Mouse (Mus musculus): Measurements from ENCODE around the gene Ece2.
"Not testable (repeated sequence)": the region's sequence is repeated elsewhere in the genome, so short reads cannot be mapped to it uniquely, and the experiment has no call there.

Gene Ece2

DNA sequence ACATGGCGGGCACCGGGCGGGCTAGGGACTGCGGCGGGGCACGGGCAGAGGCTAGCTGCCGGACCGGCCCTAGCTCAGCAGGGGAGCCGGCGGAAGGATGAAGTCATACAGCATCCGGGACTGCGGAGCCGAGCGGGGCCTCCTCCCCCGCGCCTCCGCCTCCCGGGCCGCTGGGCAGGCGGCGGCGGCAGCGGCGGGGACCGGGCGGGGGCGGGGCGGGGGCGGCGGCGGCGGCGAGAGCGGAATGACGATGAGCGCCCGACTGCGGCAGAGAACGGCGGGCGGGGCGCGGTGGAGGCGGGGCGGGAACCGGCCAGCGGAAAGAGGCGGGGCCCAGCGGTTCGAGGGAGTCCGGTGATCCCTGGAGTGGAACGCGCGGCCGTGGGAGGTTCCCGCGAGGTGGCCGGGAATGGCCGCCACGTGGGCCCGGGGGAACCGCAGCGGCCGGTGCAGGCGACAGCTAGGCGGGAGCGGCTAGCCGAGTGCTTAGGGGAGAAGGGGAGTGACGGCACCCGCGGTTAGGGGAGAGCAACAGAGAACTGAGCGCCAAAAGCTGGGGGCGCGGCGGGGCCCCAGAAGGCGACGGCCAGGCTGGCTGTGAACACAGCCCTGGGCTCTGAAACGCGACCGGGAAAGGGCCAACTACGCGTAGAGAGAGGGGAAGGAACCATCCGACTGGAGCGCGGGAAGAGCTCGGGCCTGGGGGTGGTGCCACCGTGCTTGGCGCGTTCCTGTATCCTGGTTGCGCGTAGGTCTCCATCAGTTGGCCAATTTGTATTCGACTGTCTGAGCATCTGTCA, 8.2 kb upstream of the Ece2 start, which contains the start of gene Camk2n2:
TSS of gene Camk2n2 (minus strand) at position 97 of the 800 bp plus-strand sequence.
- in situ Hi-C loops (cut with MboI; ENCODE audit: low pct_unique_long_range_greater_than_20kb in 1 of 2, low sequenced_read_pairs in 2 of 2, unreplicated experiment in 1 of 2) = no loop called here

DNA sequence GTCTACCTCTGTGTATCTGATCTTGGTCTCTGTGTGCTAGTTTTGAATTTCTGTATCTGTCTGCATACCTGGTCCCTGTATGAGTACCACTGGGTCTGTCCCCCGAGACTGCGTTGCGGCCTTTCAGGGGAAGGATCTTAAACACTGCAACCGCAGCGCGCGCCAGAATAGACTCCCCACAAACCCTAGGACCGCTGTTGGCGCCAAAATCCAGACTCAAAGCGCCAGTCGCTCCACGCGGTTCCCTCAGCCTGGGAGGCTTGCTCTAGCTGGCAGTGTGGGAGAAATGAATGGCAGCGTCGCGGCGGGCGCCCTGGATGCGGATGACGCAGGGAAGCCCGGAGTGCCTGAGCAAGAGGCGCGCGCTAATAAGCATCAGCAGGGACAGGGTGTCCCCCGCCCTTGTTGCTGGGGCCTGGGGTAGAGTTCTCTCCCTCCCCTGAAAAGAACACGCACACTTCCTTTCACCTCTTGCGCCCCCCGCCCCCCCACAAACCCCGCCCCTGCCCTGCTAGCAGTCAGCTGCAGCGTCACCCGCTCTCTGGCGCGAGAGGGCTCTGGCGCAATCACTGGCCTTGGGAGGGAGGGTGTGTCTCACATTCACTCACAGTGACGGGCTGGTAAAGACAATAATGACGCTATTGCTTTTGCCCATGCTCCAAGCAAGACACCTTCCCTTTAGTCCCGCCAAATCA, 7.5 kb upstream of the Ece2 start:
- in situ Hi-C loops (cut with MboI; ENCODE audit: low pct_unique_long_range_greater_than_20kb in 1 of 2, low sequenced_read_pairs in 2 of 2, unreplicated experiment in 1 of 2) = no loop called here

DNA sequence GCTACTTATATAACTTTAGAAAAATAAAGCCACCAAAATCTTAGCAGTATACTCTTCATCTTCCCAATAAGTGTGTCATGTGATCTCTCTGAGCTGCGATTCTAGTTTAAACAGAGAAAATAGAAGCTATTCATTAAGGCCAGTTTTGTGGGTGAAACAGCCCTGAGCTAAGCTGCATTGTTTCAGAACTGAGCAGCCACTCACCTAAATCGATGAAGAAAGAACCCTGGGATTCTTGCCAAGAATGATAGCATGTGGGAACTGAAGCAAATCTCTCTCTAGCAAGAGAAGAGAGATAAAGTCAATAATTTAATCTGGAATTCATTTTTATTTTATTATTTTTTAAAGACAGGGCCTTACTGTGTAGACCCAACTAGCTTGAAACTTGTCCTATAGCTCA, 6.4 kb upstream of the Ece2 start:
- in situ Hi-C loops (cut with MboI; ENCODE audit: low pct_unique_long_range_greater_than_20kb in 1 of 2, low sequenced_read_pairs in 2 of 2, unreplicated experiment in 1 of 2) = no loop called here

DNA sequence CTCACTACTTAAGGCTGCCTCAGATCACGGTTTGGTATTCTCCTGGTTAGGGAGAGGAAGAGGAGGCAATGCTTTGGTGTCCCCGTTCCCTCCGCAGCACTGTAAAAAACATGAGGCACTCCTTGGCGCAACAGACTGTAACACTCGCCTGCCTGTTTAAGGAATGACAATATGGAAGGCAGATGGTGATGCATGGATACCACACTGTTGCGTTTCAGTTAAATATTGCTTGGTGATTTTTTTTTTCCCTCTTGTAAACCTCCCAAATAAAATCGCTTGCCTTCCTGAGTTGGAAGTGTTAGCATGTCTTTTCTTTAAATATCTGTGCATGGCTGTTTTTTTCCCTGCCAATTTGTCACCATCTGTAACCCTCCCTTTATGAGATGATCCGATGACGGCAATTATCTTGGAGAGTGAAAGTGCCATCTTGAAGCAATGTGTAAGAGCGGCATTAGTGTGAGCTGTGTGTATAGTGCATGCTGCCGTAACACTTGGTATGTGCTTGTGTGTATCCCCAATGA, 697 bp upstream of the Ece2 start:
- in situ Hi-C loops (cut with MboI; ENCODE audit: low pct_unique_long_range_greater_than_20kb in 1 of 2, low sequenced_read_pairs in 2 of 2, unreplicated experiment in 1 of 2) = no loop called here

DNA sequence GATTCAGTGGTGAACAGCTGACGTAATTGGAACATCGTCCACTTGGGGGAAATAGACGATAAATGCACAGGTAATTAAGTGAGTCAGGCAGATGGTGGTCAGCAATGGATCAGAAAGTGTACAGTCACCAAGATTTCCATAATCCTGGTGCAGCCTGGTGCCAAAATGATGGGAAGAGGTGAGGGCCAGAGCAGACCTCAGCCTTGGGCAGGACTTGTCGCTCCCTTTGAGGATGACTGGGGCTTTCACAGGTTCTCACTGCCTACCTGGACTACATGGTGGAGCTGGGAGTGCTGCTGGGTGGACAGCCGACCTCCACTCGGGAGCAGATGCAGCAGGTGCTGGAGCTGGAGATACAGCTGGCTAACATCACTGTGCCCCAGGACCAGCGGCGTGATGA, 7.8 kb downstream of the Ece2 start:
- in situ Hi-C loops (cut with MboI; ENCODE audit: low pct_unique_long_range_greater_than_20kb in 1 of 2, low sequenced_read_pairs in 2 of 2, unreplicated experiment in 1 of 2) = no loop called here

DNA sequence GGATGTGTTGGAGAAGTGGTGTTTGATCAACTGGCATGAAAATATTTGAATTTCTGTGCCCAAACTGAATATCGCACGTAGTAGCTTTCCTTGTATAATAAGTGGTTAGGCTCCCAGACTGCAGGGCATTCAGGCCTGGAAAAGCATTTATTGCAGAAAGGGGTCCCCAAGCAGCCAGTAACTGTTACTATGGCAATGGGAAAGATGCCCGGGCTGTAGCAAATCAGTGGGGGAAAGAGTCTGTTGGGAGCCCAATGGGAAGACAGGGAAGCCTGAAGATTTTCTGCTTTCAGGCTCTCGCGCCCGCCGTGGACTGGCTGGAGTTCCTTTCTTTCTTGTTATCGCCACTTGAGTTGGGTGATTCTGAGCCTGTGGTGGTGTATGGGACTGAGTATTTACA, 8.7 kb downstream of the Ece2 start:
- in situ Hi-C loops (cut with MboI; ENCODE audit: low pct_unique_long_range_greater_than_20kb in 1 of 2, low sequenced_read_pairs in 2 of 2, unreplicated experiment in 1 of 2) = no loop called here

DNA sequence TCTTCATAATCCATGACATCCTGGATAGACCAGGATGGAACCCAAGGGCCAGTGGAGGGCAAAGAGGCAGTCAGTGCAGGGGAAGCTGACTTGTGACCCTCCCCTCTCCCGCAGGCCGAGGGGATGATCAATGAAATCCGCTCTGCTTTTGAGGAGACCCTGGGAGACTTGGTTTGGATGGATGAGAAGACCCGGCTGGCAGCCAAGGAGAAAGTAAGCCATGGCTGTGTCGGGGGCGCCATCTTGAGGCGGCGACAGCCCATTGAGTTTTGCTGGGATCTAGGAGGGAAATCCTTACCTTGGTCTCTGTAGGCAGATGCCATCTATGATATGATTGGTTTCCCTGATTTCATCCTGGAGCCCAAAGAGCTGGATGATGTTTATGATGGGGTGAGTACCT, 12.5 kb downstream of the Ece2 start:
- in situ Hi-C loops (cut with MboI; ENCODE audit: low pct_unique_long_range_greater_than_20kb in 1 of 2, low sequenced_read_pairs in 2 of 2, unreplicated experiment in 1 of 2) = loop anchor here in 1 of 2 experiments (10.0 kb wide), 1 partner anchor 137 kb away; no protein-coding TSS in a partner anchor

DNA sequence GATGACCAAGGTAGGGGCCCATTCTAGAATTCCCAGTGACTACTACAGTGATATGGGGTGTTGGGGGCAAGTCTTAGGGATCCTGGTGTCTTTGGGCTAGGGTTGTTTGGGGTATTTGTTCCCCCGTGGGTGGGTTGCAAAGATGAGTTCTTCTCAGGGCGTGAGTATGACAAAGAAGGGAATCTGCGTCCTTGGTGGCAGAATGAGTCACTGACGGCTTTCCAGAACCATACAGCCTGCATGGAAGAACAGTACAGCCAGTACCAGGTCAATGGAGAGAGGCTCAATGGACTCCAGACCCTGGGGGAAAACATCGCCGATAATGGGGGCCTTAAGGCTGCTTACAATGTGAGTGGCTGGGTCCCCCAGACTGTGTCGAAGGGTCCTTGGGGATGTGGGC, 14.3 kb downstream of the Ece2 start:
- in situ Hi-C loops (cut with MboI; ENCODE audit: low pct_unique_long_range_greater_than_20kb in 1 of 2, low sequenced_read_pairs in 2 of 2, unreplicated experiment in 1 of 2) = loop anchor here in 1 of 2 experiments (10.0 kb wide), 1 partner anchor 139 kb away; no protein-coding TSS in a partner anchor

DNA sequence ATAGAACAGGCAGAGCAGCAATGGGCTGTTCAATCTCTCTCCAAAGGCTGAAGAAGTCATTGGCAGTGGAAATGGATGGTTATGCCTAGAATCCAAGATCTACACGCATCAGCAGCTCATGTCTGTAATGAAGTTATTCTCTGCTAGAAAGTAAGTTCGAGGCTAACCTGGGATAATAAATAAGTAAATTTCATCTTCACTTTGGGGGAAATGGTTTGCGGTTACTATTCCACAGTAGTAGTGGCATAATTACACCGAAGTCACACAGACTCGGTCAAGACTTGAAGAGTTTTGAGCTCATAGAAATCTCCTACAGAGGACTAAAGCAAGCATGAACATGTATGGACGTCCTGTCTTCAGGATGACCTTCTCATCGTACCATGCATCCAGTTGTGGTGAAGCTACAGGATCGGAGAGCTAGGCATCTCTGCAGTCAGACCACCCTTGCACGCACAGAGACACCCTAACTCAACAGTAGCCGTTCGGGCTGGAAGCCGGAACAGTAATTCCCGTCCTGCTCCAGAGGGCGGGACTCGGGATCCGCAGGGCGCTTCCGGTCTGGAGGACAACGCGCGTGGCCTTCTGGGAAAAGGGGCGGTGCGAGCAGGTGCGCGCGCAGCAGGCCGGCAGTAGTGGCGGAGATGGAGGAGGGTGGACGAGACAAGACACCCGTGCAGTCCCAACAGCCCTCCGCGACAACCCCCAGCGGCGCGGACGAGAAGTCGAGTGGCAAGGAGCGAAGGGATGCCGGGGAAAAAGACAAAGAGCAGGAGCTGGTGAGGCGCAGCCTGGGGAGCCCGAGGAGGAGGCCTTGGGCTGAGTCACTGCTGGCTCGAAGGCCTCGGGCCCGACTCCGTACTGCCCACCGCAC, 21.7 kb downstream of the Ece2 start, which contains the start of gene Psmd2:
TSS of gene Psmd2 (plus strand) at position 577 of the 871 bp plus-strand sequence.
- in situ Hi-C loops (cut with MboI; ENCODE audit: low pct_unique_long_range_greater_than_20kb in 1 of 2, low sequenced_read_pairs in 2 of 2, unreplicated experiment in 1 of 2) = no loop called here

DNA sequence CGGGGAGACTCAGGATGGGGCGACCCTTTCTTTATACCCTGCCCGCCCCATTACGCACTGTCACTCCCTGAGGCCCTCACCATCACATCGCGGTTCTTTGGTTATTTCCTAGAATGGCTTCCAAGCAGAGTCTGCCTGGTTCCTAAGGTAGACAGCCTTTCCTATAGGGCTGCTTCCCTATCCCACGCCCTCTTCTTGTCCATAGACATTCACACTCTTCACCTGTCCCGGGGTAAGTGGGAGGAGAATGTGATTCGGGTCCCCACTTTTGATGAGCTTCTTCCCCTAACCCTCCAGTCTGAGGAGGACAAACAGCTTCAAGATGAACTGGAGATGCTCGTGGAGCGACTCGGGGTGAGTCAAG, 22.3 kb downstream of the Ece2 start:
- in situ Hi-C loops (cut with MboI; ENCODE audit: low pct_unique_long_range_greater_than_20kb in 1 of 2, low sequenced_read_pairs in 2 of 2, unreplicated experiment in 1 of 2) = no loop called here

DNA sequence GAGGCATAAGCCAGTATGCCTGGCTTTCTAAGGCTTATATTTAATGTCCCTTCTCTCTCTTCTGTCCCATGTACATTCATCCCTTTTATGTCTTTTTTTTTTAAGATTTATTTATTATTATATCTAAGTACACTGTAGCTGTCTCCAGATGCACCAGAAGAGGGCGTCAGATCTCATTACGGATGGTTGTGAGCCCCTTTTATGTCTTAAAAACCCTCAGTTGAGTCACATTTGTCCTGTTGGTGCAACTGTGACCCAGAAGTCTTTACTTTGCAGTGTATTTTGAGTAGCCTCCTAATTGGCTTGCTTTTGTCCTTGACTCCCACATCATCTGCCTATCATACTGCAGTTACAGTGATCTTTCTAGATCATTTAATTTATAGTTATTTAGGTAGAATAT, 23.7 kb downstream of the Ece2 start:
- in situ Hi-C loops (cut with MboI; ENCODE audit: low pct_unique_long_range_greater_than_20kb in 1 of 2, low sequenced_read_pairs in 2 of 2, unreplicated experiment in 1 of 2) = no loop called here

DNA sequence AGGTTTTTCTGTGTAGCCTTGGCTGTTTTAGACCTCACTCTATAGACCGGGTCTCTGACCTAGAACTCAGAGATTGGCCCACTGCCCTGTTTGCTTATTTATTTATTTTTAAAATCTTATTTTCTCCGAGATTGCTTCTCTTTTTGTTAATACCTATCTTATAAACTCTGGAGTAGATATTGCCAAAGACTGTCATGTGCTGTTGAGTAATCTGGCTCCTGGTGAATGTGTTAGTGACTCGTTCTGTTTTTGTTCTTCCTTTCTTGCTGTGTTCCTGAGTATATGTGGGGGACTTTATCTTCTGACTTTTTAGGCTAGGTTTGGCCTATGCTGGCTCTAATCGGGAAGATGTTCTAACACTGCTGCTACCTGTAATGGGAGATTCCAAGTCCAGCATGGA, 28.0 kb downstream of the Ece2 start:
- in situ Hi-C loops (cut with MboI; ENCODE audit: low pct_unique_long_range_greater_than_20kb in 1 of 2, low sequenced_read_pairs in 2 of 2, unreplicated experiment in 1 of 2) = no loop called here

DNA sequence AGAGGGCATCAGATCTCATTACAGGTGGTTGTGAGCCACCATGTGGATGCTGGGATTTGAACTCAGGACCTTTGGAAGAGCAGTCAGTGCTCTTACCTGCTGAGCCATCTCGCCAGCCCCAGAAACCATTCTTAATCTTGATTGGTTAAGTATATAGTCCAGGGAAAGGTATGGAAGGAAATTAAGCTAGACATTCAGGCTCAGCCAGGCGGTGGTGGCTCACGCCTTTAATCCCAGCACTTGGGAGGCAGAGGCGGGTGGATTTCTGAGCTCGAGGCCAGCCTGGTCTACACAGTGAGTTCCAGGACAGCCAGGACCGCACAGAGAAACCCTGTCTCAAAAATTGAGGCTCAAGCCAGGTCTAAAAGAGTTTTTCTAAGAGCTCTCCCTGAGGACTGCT, 38.4 kb downstream of the Ece2 start, which contains the start of gene Eif4g1:
TSS of gene Eif4g1 (plus strand) at position 301 of the 400 bp plus-strand sequence.
- in situ Hi-C loops (cut with MboI; ENCODE audit: low pct_unique_long_range_greater_than_20kb in 1 of 2, low sequenced_read_pairs in 2 of 2, unreplicated experiment in 1 of 2) = not testable (repeated sequence)

DNA sequence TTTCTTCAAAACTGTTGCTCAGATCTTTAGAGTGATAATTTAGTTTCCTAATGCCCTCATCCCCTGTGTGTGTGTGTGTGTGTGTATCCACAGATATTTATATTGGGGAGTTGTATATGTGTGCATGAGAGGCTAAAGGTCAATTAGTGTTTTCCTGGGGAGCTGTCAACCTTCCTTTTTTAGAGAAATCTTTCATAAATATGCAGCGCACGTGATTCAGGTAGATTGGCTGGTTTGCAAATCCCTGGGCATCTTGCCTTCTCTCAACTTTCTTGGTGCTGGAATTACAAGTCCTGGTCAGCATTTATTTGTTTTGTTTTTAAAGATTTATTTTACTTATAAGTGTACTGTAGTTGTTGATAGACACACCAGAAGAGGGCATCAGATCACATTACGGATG, 40.7 kb downstream of the Ece2 start:
- in situ Hi-C loops (cut with MboI; ENCODE audit: low pct_unique_long_range_greater_than_20kb in 1 of 2, low sequenced_read_pairs in 2 of 2, unreplicated experiment in 1 of 2) = no loop called here

DNA sequence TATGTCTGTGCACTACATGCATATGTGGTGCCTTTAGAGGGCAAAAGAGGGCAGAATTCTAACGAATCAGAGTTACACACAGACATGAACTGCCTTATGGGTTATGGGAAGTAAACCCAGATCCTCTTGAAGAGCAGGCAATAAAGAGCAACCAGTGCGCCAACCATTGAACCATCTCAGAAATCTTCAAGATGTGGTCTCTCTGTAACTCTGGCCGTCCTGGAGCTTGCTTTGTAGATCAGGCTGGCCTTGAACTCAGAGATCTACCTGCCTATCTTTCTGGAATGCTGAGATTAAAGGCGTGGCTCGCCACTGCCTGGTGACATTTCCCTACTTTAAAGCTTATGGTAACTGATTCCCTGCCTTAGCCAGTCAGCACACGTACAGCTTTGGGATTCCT, 42.3 kb downstream of the Ece2 start:
- in situ Hi-C loops (cut with MboI; ENCODE audit: low pct_unique_long_range_greater_than_20kb in 1 of 2, low sequenced_read_pairs in 2 of 2, unreplicated experiment in 1 of 2) = no loop called here

DNA sequence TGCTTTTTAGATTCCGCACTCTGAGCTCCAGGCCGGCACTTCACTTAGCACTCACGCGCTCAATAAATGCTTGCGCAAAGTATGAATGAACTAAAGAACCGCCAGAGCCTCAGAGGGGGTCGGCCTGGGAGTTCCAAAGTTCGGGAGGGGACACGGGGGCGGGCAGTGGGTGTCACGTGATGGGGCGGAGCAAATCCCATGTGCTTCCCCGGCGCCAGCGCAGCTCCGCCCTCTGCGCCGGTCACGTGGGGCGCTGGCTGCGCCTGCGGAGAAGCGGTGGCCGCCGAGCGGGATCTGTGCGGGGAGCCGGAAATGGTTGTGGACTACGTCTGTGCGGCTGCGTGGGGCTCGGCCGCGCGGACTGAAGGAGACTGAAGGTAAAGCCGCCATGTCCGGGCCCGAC, 42.9 kb downstream of the Ece2 start:
- in situ Hi-C loops (cut with MboI; ENCODE audit: low pct_unique_long_range_greater_than_20kb in 1 of 2, low sequenced_read_pairs in 2 of 2, unreplicated experiment in 1 of 2) = no loop called here

DNA sequence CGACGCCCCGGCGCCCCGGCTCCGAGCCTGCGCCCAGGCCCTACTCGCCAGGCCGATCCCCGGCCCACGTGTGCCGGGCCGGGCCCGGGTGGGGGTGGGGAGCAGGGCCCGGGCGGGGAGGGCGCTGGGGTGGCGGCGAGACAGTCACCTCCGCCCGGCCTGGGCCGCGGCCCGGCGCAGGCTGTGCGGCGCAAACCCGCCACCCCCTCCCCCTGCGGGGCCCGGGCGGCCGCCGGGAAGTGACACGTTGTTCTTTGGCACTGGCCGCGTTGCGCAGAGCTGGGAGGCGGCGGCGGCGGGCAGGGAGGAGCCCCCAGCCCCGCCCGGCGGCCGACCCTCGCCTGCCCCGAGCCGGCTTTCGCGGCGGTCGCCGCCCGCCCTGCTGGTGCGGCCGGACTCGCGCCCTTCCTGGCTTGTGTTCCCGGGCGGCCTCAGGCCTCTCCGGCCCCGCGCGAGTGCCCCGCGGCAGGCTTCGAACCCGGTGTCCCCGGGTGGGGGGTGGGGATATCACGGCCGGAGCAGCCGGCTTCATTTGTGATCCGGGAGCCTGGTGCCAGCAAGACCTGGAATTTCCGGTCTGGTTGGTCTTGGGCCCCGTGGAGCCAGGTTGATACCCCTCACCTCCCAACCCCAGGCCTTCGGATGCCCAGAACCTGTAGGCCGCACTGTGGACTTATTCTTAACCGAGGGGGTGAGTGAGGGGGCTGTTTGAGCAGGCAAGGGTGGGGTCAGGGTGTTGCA, 43.5 kb downstream of the Ece2 start:
- in situ Hi-C loops (cut with MboI; ENCODE audit: low pct_unique_long_range_greater_than_20kb in 1 of 2, low sequenced_read_pairs in 2 of 2, unreplicated experiment in 1 of 2) = no loop called here

DNA sequence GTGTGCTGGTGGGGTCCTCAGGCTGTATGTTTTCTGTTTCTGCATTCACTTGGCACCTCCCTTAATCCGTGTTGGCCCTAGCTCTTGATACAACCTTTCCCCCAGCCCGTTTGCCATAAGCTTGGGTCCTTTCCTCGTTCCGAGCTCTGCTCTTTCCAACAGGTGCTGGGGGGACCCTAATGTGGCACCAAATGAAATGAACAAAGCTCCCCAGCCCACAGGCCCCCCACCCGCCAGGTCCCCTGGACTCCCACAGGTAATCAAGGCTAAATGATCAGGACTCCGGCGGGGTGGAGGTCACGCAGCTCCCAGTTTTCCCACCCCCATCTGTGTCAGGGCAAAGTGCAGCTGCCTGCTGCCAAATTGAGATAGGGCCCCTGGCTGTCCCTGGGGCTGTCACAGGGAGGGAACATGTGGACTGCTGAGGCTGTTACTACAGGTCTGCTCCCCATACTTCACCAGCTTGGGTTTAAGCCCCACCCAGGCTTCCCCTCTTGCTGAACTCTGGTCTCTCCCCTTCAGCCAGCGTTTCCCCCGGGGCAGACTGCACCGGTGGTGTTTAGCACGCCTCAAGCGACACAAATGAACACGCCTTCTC, 44.2 kb downstream of the Ece2 start:
- in situ Hi-C loops (cut with MboI; ENCODE audit: low pct_unique_long_range_greater_than_20kb in 1 of 2, low sequenced_read_pairs in 2 of 2, unreplicated experiment in 1 of 2) = no loop called here
